Mouse (Mus musculus): Measurements from ENCODE around the gene Mmrn2.

Gene Mmrn2

DNA sequence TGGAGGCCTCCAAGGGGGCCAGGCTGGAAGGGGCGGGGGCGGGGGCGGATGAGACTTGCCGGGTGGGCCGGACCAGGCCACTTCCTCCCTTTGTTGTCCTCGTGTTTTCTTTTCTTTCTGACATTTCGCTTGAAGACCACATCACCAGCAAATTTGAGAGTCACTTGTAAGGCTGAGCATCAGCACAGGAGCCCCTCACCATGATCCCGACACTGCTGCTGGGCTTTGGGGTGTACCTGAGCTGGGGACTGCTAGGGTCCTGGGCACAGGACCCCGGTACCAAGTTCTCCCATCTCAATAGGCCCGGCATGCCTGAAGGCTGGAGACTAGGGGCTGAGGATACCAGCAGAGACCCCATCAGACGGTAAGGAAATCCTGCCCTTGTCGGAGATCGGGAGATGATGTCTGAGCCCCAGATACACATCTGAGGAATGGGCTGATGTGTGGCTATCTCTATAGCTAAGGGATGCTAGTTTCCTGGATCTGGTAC is at the start of gene Mmrn2:
Gene Mmrn2 (plus strand): TSS at position 51 of the 490 bp plus-strand sequence.
- no peak for DNase-seq

- DNase-seq, result no peak
These were observed 48.7 kb upstream of the Mmrn2 start for GRCm38 (mm10) chr14:34326606-34327005.

DNA sequence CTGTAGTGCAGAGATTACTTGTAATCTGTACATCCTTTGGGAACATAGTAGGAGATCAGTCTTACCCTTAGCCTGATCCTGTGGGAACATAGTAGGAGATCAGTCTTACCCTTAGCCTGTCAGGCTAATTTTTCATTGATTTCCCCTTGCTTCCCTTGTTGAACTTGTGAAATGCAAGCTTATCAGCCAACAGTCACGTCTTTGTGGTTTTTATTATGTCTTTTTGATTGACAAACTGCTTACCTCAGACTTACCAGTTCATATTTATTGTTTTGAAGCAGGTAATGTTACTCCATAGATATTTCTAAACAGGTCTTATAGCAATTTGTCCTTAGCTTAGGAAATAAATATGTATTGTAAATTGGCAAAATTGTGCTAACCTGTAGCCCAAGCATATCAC is 47.6 kb upstream of the Mmrn2 start:
- DNase-seq, result no peak

DNA sequence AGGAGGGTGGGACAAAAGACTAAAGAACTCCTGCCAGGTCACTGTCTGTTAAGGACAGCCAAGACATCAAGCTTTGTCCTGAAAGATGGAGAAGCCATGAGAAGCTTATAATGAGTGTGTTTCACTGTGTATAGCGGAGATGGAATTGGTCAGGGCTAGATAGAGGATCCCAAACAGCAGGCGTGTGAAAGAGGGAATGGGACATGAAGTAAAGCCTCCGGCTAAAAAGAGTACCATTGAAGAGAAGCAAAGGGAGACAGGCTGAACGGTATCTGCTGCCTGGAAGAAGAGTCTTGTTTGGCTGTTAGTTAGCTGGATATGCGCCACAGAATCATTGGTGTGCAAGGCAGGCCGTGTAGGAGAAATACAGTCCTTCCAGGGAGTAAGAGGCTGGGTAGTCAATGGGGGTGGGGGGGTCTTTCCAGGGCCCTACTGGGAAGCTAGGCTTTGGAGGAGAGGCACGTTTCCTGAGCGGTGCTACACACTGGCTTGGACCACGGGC is 44.6 kb upstream of the Mmrn2 start:
- no peak for DNase-seq

DNA sequence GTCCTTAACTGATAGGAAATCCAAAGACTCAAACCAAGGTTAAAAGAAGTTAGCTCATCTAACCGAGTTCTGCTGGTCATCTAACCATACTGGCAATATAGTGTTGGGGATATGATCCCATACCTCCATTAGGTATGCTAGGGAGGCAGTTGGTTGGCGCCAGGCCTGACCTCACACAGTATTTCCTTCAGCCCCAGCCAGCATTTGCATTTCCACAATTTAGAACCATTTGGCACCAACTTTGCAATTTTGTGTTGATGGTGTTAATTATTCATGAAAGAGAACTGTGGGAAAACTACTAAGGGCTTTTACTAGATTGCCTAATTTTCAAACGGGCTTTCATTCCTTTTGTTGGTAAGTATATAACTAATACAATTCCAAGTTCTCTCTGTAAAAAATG is 43.4 kb upstream of the Mmrn2 start:
- no peak for DNase-seq

DNA sequence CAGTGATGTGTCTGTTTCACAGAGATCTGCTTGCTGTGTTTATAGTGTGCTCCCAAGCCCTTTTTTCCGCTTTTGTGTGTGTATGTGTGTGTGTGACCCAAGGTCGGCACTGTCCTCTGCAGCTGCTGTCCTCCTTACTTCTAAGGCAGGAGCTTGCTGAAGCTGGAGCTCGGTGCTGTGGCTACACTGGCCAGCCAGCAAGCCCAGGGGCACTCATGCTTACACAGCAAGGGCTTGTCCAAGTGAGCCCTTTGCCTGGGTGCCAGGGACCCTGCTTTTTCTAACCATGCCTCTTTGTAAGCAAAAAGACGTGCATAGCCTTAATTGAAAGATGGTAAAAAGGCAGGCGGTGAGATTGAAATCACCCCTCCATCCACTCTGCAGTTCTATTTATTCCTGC is 42.8 kb upstream of the Mmrn2 start:
- no peak for DNase-seq

- no peak for DNase-seq
These were observed 35.8 kb upstream of the Mmrn2 start for GRCm38 (mm10) chr14:34339446-34339845.

GRCm38 (mm10) chr14:34341993-34342392 is 33.3 kb upstream of the Mmrn2 start:
- no peak for DNase-seq

GRCm38 (mm10) chr14:34343078-34343477 is 32.2 kb upstream of the Mmrn2 start:
- DNase-seq, result no peak

DNA sequence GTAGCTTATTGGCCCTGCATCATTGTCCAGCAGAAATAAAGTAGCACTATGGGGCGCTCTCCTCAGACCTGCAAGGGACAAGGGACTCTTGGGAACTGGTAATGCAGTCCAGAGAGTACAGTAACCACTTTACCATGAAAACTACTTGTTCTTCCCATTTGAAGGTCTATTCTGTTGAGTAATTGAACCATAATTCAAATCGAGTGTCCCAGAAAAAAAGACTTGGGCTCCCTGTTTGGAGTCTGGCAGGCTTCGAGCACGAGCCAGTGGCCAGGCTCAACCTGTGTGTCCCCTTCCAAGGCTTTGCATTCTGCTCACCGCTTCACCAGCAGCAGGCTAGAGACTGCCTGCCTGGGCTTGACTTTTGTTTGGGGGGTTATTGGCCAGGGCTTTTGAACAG is 30.9 kb upstream of the Mmrn2 start:
- no peak for DNase-seq

DNA sequence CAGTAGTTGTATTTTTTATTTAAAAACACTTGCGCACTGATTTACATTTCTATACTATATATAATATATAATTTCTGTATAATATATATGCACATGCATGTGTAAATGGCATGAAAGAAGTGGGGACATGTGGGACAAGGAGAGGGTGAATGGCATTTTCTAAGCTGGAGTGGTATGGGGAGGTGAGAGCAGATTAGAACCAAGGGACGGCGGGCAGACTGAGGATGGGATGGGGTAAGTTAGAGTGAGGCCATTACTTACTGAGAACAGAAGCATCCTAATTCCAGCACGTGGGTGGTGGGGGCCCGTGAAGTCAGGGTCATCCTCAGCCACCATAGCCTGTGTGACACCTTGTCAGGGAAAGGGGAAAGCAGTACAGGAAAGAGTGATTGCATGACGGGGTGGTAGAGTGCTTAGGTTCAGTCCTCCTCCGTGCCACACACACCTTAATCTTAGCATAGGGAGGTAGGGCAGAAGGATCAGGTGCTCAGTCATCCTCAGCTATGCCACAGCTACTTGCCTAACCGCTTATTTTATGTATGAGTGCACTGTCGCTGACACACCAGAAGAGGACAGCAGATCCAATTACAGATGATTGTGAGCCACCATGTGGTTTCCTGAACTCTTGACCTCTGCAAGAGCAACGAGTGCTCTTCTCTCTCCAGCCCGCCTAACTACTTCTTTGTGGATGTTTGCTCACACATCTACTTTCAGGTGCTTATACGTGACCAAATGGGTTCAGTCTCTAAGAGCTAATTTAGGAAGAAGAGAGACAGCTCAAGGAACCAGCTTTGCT is 29.3 kb upstream of the Mmrn2 start:
- no peak for DNase-seq

DNA sequence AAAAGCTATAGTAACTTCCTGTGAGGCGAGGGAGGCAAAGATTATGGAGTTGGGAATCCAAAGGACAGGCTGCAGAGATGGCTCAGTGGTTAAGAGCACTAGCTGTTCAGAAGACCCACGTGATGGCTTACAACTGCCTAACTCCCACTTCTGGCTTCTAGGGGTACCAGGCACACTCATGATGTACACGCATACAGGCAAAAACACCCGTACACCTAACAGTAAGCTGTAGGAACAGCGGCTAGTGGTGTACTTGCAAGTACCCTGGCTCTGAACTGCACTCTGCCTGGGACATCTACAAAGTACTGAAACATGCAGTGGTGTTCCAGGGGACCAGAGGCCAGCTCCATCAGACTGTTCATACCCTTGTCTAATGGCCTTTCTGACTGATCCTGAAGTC is 28.2 kb upstream of the Mmrn2 start:
- DNase-seq, result no peak

- no peak for DNase-seq
These were observed 27.0 kb upstream of the Mmrn2 start for GRCm38 (mm10) chr14:34348301-34348700.

DNA sequence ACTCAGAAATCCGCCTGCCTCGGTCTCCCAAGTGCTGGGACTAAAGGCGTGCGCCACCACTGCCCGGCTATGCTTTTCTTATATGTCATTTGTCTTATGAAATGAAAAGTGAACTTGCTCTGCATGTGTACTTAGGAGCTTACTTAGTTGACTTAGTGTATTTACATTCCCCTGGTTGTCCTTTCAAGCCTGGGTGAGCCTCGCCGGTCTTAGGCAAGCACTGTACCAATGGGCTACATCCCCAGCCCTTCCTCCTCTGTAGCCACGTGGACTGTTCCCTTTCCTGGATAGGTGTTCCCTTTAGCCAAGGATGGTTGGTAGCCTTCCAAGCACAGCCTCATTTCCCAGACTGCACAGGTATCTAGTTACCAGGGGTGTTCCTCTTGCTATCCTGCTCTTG is 26.3 kb upstream of the Mmrn2 start:
- no peak for DNase-seq

- no peak for DNase-seq
These were observed 23.6 kb upstream of the Mmrn2 start for GRCm38 (mm10) chr14:34351660-34352059.

- no peak for DNase-seq
These were observed 22.7 kb upstream of the Mmrn2 start for GRCm38 (mm10) chr14:34352523-34352922.

GRCm38 (mm10) chr14:34353326-34353725 is 21.9 kb upstream of the Mmrn2 start:
- no peak for DNase-seq

DNA sequence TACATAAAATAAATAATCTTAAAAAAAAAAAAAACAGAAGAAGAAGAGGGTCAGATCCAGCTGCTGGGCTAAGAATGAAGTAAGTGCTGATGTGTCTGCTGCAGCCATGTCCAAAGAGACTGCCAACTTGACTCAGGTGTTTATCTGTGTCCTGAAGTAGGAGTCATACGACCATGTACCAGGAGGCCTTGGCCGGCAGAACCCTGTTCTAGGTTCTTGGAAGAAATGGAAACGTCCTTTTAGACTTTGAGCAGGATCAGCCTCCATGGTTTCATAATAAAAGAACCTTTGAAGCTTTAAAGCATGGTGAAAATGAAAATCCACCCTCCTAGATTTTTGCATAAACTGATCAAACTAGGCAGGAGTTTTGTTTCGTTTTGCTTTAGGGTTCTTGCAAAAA is 20.8 kb upstream of the Mmrn2 start:
- no peak for DNase-seq

DNA sequence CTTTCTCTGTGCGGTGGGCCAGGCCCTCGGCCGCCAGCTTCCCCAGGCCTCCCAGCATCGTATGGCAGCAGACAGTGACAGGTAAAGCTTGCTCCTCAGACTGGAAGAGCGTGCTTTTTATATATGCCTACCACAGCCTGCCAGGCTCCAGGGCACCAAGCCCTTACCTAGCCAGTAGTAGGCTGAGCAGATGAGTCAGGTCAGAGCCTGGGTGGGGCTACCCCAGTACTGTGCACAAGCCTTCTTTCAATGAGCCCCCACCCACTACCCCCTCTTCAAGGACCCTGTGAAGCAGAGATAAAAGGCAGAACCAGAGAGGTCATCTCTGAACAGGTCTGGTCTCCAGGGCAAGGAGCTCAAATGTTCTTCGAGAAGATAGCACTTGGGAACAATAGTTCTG is 20.0 kb upstream of the Mmrn2 start, which contains the start of gene Fam25c:
Gene Fam25c (minus strand): TSS at position 133 of the 400 bp plus-strand sequence.
- no peak for DNase-seq

DNA sequence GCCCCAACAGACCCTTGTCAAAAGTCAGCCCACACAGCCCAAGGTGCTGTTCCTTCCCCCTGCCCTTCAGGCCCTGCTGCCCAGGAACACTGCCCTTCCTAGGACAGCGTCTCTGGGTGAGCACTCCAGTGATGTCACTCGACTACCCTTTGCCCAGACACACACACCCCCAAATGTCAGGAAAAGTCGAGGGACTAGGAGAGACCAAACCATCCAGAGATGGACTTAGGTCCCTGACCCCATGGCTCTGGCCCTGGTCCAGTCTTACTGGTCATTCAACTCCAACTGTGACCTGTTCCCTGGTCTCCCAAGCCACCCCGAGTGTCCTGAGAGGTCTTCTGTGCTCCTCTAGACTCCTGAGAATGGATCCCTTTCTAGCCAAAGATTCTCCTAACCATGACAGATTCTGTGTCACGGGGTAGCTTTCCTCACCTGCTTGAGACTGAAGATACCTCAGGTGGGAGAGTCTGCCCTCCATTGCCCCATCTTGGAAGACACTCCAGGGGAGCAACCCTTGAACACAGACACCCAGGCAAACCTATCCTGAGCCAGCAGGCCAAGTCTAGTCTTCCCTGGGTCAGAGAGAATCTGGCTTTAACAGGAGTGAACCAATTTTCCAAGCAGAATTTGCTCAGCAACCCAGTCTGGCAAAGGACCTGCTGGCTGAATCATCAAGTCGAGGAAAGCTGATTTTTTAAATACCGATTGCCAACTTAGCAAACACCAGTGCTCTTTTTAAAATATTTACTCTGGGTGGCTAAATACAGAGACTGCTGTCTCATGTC is 17.4 kb upstream of the Mmrn2 start:
- no peak for DNase-seq

GRCm38 (mm10) chr14:34359676-34360244 is 15.5 kb upstream of the Mmrn2 start:
- DNase-seq, result no peak

DNA sequence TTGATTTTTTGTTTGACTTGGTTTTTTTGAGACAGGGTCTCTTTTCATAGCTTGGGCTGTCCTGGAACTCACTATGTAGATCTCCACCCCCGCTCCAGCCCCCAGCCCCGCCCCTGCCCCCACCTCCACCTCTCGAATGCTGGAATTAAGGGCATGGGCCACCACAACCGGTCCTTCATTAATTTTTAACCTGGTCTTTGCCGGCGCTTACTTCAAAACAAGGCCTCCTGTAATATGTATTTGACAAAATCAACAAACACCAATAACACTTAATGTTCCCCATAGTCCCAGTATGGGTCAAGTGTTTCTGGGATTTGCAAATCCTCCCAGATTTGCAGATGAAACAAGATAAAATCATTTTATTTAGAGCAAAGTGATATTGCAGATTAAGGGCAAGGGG is 15.0 kb upstream of the Mmrn2 start:
- DNase-seq, result no peak

DNA sequence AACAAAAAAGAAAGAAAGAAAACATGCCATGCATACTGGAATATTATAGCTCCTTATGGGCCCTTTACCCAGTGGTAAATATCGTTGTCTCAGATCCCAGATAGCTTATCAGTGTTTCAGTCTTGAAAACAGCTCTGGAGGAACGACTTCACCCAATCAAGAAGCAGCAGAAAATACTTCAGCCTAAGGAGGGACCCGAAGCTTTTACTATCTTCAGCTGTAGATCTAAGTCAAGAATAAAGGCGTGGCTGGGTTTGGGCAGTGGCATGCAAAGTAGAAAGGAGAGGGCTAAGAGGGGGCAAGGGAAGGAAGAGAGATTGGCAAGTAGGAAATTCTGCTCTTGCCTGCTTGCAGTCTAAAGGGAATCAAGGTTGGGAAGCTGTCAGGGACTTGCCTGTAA is 13.1 kb upstream of the Mmrn2 start:
- no peak for DNase-seq
